Mouse (Mus musculus) liver, postnatal 0 days (tissue): ENCODE data around the gene Plxnd1. TPM values are rescaled to one million over a fixed set of nuclear protein-coding genes. Genes with fewer than 3 reads are reported as not detected.

ENCODE experiments used
- ATAC-seq: fragments of 200-750 bp; cut with Nextera tagmentation; 2 replicates; pipeline ENCODE4 v1.8.0; 2017; ENCODE audit warnings: mild to moderate bottlenecking, moderate library complexity
- DNase-seq: peaks from one replicate; pipeline ENCODE4 v3.0.0-alpha.2; 2016
- H3K27ac ChIP-seq: fragments of 300-500 bp; sonication (generic); 2 replicates; pipeline ENCODE4 v1.5.1; 2014; ENCODE audit warnings: antibody characterized with exemption, moderate library complexity, mild to moderate bottlenecking, low read depth
- H3K27me3 ChIP-seq: fragments of 300-500 bp; sonication (generic); 2 replicates; pipeline ENCODE4 v1.6.1; 2014; ENCODE audit warnings: low read length, control low read depth, mixed read lengths; ENCODE audit not compliant: insufficient read depth
- H3K36me3 ChIP-seq: fragments of 300-500 bp; sonication (generic); replicated peaks from 2 replicates; pipeline ENCODE4 v1.6.1; 2014; ENCODE audit warnings: mild to moderate bottlenecking, control low read depth, low read length, moderate library complexity, mixed read lengths; ENCODE audit not compliant: insufficient read depth
- H3K4me1 ChIP-seq: fragments of 300-500 bp; sonication (generic); 2 replicates; pipeline ENCODE4 v1.6.1; 2014; ENCODE audit warnings: antibody characterized with exemption, mild to moderate bottlenecking, control low read depth; ENCODE audit not compliant: insufficient read depth
- H3K4me2 ChIP-seq: fragments of 300-500 bp; sonication (generic); 2 replicates; pipeline ENCODE4 v1.6.1; 2014; ENCODE audit warnings: low read depth, mild to moderate bottlenecking, low read length, moderate library complexity, mixed read lengths
- H3K4me3 ChIP-seq: fragments of 300-500 bp; sonication (generic); 2 replicates; pipeline ENCODE4 v1.5.1; 2014; ENCODE audit warnings: low read depth, low read length
- H3K9ac ChIP-seq: fragments of 300-500 bp; sonication (generic); replicated peaks from 2 replicates; pipeline ENCODE4 v1.6.1; 2014; ENCODE audit warnings: mild to moderate bottlenecking, moderate library complexity
- H3K9me3 ChIP-seq: fragments of 300-500 bp; sonication (generic); 2 replicates; pipeline ENCODE4 v1.6.1; 2016; ENCODE audit warnings: mild to moderate bottlenecking, control low read depth, low read length, mixed read lengths
- CTCF ChIP-seq: sonication (generic); IDR thresholded peaks from 2 replicates; pipeline ENCODE4 v1.5.1; 2016; ENCODE audit warnings: antibody characterized with exemption, low read depth
- EP300 ChIP-seq: IDR thresholded peaks from 2 replicates; pipeline ENCODE4 v1.6.1; 2016; ENCODE audit warnings: antibody characterized with exemption, low read depth, mild to moderate bottlenecking
- WGBS: fragments of 180-500 bp; shearing (Covaris S2); extraction: QIAGEN DNeasy Blood & Tissue Kit; methylation state at CpG from one replicate; pipeline ENCODE4 v1.1.7; 2014; ENCODE audit not compliant: insufficient replicate concordance; 5-methylcytosine and 5-hydroxymethylcytosine counted together
- polyA plus RNA-seq: library from polyadenylated mRNA; unstranded; fragments of >200 nt; fragmentation: Nextera tagmentation; extraction: Ambion mirVana; gene quantifications from 2 replicates; pipeline ENCODE4 v1.2.1, GENCODE M21; 2015

Gene Plxnd1
- polyA plus RNA-seq, 1 experiment from 2014 or later, result 8.7 TPM

- H3K4me1 ChIP-seq, result no peaks in the 10 kb centered on the region
- no peaks in the 10 kb centered on the region for H3K27me3 ChIP-seq
- no peaks in the 10 kb centered on the region for H3K9me3 ChIP-seq
- H3K27ac ChIP-seq, result no peak overlapping the region
- no peak overlapping the region for H3K4me2 ChIP-seq
- DNase-seq (no peak), ATAC-seq (no peak)
- no peak overlapping the region for H3K9ac ChIP-seq
- H3K4me3 ChIP-seq, result no peak overlapping the region
- no peaks in the 10 kb centered on the region for H3K36me3 ChIP-seq
- no peak for TF ChIP-seq EP300
- TF ChIP-seq CTCF, result no peak
- WGBS, result 77% methylated on average over 5 of the region's 5 CpGs
These were observed 78.2 kb downstream of the Plxnd1 start for GRCm38 (mm10) chr6:115916611-115917010.

DNA sequence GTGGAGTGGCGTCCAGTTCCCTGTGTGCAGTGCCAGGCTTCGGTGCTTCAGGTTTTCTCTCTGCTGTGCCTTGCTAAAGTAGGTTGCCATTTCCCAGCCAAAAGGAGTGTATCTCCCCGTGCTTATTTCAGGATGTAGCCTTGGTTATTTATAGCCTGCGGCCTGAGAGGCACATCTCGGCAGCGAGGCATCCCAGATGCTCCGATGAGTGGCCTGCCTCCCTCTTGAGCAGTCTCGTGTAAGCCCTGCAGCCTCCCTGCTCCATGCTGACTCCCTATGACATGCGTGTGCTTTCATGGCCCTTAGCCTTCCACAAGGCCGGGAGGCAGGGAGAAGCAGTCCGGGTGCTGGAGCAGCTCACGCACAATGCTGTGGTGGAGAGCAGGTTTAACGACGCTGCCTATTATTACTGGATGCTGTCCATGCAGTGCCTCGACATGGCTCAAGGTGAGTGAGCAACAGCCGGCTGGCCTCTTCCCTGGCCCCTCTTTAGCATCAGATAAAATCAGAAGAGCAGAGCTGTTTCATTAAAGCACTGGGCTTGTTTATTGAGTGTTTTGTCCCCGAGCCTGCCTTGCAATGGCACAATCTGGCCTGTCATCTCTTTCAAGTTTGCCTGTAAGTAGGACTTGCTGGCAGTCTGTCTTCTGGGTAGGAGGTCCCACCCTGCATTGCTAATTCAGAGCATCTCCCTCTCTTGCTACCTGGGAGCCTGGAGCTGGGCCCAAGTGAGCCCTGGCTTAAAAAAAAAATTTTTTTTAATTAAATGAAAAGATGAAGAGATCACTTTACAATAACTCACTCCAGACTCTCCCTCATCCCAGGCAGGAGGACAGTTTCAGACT, 79.0 kb downstream of the Plxnd1 start:
- no peak for DNase-seq
- WGBS, result 60% methylated on average over 17 of the region's 17 CpGs

DNA sequence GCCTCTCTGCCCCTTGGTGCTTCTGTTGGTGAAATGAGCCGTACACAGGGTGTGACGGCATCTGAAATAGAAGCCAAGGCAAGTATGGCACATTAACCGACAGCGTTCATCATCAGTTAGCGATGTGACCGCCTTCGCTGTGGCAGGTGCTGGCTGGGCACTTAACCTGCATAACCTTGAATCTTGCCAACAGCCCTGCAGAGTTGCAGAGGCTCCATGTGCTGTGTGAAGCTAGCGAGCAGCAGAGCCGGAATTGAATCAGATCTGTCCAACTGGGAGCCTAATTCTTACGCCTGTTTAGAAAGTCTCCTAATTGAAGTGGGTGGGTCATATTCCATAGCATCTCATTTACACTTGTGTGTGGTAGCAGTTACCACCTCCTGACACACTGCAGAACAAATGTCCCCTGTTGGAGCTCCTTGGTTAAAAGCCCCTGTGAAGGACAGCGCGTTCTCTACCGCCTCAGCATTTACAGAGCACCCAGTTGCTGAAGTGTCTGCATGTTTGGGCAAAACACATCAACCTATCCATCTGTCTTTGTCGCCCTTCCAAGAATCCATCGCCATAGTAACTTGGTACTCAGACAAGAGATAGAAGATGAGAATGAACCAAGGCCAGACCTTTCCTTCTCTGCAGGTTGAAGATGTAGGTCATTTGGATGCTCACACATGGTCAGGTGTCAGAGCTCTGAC, 80.1 kb downstream of the Plxnd1 start:
- no peak for ATAC-seq
- H3K36me3 ChIP-seq, result no peaks in the 10 kb centered on the region
- no peaks in the 10 kb centered on the region for H3K9me3 ChIP-seq
- WGBS, result 85% methylated on average over 15 of the region's 15 CpGs
- no peak overlapping the region for H3K4me2 ChIP-seq
- H3K9ac ChIP-seq, result no peak overlapping the region
- no peaks in the 10 kb centered on the region for H3K27me3 ChIP-seq
- TF ChIP-seq CTCF (no peak), EP300 (no peak)
- H3K4me1 ChIP-seq, result peaks cover 10% of the 10 kb centered on the region
- no peak overlapping the region for H3K4me3 ChIP-seq
- H3K27ac ChIP-seq, result no peak overlapping the region
- no peak for DNase-seq

More for the DNA sequence above, 79.0 kb downstream of the Plxnd1 start:
- H3K4me1 ChIP-seq, result no peaks in the 10 kb centered on the region; the same call in 1 of the 2 replicates
- H3K9ac ChIP-seq, result no peak overlapping the region
- no peak overlapping the region for H3K27ac ChIP-seq
- H3K4me2 ChIP-seq, result no peak overlapping the region
- no peaks in the 10 kb centered on the region for H3K36me3 ChIP-seq
- no peak overlapping the region for H3K4me3 ChIP-seq
- H3K27me3 ChIP-seq, result no peaks in the 10 kb centered on the region
- TF ChIP-seq EP300 (no peak), CTCF (no peak)
- no peaks in the 10 kb centered on the region for H3K9me3 ChIP-seq
- no peak for ATAC-seq

- H3K27me3 ChIP-seq, result no peaks in the 10 kb centered on the region
- ATAC-seq (no peak), DNase-seq (no peak)
- TF ChIP-seq EP300 (no peak), CTCF (no peak)
- no peak overlapping the region for H3K4me2 ChIP-seq
- peaks cover 22% of the 10 kb centered on the region for H3K4me1 ChIP-seq
- no peak overlapping the region for H3K4me3 ChIP-seq
- 81% methylated on average over 10 of the region's 10 CpGs for WGBS
- no peaks in the 10 kb centered on the region for H3K36me3 ChIP-seq
- H3K27ac ChIP-seq, result no peak overlapping the region
- H3K9me3 ChIP-seq, result no peaks in the 10 kb centered on the region
- no peak overlapping the region for H3K9ac ChIP-seq
These were observed 81.3 kb downstream of the Plxnd1 start for GRCm38 (mm10) chr6:115913482-115913881.

DNA sequence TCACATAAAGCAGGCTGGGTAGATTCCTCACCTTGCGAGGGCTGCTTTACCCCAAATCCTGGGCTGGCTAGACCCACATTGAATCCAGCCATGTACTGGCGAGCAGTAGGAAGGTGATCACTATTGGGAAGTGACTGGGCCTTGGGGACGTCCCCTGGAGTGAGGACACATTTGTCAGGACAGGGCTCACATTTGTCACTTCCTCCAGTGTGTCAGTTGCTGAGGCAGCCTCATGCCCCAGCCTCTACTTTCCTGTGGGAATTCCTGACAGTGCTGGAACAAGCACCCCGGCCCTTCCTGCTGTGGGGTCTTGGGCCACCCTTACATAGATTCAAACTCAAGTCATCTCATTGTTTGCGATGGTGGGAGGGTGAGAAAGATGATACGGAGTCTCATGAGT, 83.0 kb downstream of the Plxnd1 start:
- H3K9ac ChIP-seq, result no peak overlapping the region
- DNase-seq (no peak), ATAC-seq (no peak)
- H3K27me3 ChIP-seq, result no peaks in the 10 kb centered on the region
- peaks cover 30% of the 10 kb centered on the region for H3K4me1 ChIP-seq
- no peak overlapping the region for H3K27ac ChIP-seq
- no peaks in the 10 kb centered on the region for H3K9me3 ChIP-seq
- H3K36me3 ChIP-seq, result no peaks in the 10 kb centered on the region
- no peak for TF ChIP-seq CTCF
- no peak for TF ChIP-seq EP300
- no peak overlapping the region for H3K4me3 ChIP-seq
- no peak overlapping the region for H3K4me2 ChIP-seq
- WGBS, result 74% methylated on average over 6 of the region's 6 CpGs

- no peaks in the 10 kb centered on the region for H3K36me3 ChIP-seq
- H3K9ac ChIP-seq, result no peak overlapping the region
- ATAC-seq (peak; percentile 47), DNase-seq (peak; percentile 46)
- no peak overlapping the region for H3K4me3 ChIP-seq
- H3K4me1 ChIP-seq, result peaks cover 30% of the 10 kb centered on the region
- TF ChIP-seq EP300, result 0 out of 2 replicates have a peak, but pooled peaks have one; percentile 10
- no peak for TF ChIP-seq CTCF
- H3K27me3 ChIP-seq, result no peaks in the 10 kb centered on the region
- WGBS, result 29% methylated on average over 8 of the region's 8 CpGs
- 0 out of 2 replicates have a peak overlapping the region, but pooled peaks have one; percentile 35 for H3K27ac ChIP-seq
- no peaks in the 10 kb centered on the region for H3K9me3 ChIP-seq
- H3K4me2 ChIP-seq, result 0 out of 2 replicates have a peak overlapping the region, but pooled peaks have one; percentile 6
These were observed 84.9 kb downstream of the Plxnd1 start for GRCm38 (mm10) chr6:115909940-115910339.
